Mouse (Mus musculus): ENCODE results near the gene Pik3r4.

The Pik3r4 gene

DNA sequence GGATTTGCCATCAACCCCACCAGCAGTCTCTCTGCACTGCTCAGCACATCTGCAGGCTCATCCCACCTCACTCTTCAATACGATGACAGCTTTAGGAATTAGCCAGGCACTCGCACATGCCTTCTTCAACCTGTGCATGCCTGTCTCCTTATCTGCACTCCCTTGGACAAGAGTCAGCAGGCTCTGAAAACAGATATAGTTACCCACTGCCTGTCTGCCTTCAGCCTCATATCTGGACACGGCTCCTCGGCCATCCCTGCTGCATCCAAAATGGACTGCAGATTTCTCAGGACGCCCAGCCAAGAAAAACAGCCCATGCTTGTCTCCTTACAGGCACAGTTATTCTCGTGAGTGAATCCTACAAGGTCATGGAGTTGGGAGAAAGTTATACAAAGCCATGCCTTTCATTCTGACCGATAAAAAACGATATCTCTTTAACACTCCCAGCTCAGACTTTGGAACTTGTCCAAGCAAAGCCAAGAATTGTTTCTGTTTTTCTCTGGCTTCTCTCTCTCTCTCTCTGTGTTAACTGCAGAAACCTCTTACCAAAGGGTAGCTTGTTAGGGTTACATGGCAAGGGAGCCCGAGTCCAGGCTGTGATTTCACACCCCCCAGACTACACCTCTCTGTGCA lies 55.1 kb downstream of the Pik3r4 start:
- no peak for DNase-seq (ENCODE audit: low spot score in 2 of 2)

DNA sequence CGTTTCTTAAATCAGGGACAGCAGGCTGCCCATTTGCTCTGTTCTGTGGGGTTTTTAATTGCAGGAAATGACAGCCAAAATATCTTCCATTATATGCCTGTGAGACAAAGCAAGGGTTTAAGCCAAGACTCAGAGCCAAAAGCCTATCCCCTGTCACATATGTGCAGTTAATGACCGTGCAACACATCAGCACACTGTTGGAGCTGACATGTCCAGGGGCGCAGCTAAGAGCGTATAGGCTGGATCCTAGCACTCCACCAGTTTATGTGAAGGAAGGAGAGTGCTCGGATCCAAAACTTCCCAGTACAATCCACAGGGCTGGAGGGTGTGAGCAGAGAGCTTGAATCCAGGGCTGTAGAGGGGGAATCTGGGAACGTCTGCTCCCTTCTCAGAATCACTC lies 57.9 kb downstream of the Pik3r4 start:
- DNase-seq (ENCODE audit: low spot score in 2 of 2): no peak

DNA sequence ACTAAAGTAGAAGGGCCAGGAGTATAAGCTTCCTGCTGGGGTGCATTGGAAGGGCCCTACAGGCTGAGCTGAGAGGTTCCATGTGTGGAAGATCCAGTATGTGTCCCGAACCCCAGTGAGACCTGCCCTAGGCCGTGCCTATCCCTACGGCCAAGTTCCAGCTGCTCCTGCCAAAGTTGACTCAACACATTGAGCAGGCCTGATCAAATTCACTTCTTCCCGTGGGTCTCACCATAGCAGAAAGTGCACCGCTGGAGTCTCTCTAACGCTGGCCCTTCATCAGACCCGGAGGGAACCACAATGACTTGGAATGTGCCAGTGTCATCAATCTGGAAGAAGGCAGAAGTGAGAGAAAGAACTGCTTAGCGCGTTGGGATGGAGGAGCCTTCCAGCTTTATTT lies 59.2 kb downstream of the Pik3r4 start:
- no peak for DNase-seq (ENCODE audit: low spot score in 2 of 2)

DNA sequence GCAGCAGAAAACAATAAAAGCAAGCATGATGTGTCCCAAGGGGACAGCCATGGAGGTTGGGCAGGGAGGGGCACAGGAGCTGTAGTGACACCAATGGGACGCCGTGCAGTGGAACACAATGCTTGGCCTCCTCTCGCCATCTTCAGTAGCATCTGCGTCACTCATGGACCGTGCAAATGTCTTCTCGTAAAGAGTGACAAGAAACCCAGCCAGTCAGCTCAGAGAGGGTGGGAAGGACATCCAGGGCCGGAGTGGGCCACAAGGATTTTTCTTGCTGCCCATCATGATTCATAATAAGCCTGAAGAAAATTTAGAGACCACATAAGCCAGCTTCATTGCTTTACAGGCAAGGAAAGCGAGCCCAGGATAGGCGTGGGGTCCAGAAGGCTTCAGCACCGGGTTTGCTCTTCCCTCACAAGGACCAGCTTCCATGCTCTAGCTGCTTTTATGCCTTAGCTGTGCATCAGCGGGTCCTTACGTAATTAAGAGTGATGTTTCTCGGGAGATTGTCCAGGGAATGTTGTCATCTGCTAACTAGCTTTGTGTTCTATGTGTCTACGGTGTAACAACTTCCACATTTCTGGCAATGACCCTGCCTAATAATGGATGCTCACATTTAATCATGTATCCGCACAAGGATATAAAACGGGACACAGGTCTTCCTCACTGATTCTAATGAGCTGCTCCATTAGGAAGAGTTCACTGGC lies 61.6 kb downstream of the Pik3r4 start:
- DNase-seq (ENCODE audit: low spot score in 2 of 2): no peak

DNA sequence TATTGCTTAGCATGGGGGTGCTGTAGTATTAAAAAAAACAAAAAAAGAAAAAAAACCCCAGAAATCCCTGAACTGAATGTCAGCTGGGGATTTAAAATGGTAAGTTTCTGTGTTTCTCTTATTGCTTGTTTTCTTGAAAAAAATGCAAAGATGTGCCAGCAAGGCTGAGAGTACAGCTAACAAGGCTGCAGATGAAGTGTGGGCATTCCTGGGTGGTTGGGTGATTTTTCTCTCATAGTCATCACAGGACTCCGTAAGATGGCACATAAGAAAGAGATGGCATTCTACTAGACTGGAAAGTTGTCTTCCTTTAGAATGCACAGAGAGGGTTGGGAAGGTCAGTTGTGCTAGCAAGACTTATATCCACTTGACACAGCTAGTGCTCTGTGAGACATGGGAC lies 62.2 kb downstream of the Pik3r4 start:
- DNase-seq (ENCODE audit: low spot score in 2 of 2): no peak

DNA sequence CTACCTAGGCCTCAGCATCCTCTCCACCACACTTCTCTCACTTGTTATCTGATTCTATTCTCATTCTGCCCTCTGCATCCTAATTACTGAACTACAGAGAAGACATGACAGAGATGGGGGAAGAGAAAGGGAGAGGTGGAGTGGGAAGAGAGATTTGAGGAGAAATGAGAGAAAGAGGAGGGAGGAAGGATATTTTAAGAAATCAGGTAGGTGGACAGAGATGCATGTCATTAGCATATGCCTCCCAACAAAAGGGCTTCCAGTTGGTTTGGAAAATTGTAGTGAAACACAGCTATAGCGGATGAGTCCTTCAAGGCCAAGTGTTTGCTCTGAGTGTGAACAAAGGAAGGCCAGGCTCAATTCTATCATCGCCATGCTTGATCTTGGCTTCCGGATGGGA lies 69.3 kb downstream of the Pik3r4 start:
- no peak for DNase-seq (ENCODE audit: low spot score in 2 of 2)

DNA sequence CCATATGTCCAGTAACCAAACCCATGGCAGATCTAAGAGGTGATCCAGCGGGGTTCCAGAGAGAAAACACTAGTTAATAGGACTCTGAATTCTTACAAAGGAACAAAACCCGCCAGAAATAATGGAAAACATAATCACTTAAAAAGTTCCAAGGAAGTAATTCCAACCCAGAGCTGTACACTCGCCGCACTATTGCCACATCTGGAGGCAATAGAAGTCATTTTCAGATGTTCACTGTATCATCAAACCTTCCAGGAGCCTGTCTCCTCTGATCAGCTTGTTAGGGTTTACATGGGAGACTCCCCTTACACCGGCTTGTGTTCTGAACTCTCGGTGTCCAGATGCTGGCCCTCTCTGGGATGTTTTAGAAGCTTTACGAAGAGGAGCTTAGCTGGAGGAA lies 76.6 kb downstream of the Pik3r4 start:
- DNase-seq (ENCODE audit: low spot score in 2 of 2): no peak

DNA sequence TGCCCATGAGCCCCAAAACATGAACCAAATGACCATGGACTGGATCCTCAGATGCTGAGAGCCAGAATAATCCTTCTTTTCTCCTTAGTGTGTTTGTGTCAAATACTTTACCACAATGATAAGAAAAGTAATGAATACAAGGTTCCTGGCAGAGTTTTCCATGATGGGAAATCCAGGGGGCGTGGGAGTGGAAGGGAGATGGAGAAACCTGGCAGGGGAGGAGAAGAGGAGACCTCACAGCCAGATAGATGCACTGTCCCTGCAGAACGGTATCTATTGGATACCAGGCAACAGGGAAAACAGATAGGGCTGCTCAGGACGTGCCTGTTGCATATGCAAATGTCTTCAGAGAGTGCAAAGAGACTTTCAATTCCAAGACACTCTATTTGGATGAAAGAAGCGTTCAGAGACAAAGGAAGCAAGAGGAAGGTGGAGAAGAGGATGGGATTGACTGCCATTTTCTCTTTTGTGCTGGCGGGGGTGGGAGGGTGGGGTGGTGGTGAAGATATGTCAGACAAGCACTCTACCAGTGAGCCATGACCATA lies 77.1 kb downstream of the Pik3r4 start:
- no peak for DNase-seq (ENCODE audit: low spot score in 2 of 2)

DNA sequence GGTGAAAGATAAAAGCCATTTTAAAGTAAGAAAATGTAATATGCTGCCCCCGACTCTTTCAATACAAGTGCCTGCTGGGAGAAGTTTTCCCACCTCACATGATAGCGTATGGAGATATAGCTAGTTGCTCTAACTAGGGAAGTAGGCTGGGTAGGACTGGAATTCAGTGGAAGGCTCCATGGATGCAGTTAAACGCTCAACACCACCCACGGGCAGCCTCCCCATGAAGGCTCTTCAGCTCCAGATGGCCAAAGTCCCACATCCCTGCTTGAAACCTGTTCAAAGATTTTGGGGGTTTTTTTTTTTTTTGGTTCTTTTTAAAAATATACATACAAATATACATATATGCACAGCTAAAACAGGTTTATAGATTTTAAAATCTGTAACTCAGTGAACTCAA lies 77.7 kb downstream of the Pik3r4 start:
- DNase-seq (ENCODE audit: low spot score in 2 of 2): no peak

DNA sequence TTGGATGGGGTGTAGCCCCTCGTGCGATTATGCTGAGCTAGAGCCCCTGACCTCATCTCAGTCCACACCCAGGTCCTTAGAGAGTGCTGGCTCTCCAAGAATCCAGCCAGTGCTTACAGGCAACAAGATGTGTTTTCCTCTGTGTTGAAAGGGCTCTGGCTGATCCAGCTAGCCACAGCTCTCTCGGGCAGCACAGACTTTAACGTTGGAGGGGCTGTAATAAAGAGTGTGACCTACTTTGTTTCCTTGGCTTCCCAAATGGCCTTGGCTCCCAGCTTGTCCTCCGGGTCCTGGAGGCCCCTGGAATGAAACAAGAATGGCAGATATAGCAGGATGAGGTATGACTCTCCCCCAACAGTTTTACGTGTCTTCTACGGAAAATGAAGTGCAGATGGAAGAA lies 89.2 kb downstream of the Pik3r4 start:
- DNase-seq (ENCODE audit: low spot score in 2 of 2): no peak

DNA sequence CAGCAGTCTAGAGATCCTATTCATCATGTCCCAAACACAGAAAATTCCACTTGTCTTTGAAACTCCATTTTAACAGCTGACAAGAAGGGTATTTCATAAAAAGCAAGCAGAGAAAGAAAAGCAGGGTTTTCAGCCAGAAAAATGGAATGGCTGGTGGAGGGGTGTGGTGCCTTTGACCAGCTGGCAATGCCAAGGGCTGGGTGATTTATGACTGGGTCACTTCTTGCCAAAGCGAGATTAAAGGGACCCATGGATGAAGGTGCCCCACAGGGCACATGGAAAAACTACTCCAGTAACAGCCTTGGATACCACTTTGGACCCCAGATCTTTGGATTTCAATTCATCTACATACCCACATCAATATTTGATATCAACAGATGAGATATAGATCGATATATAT lies 91.9 kb downstream of the Pik3r4 start:
- DNase-seq (ENCODE audit: low spot score in 2 of 2): no peak

DNA sequence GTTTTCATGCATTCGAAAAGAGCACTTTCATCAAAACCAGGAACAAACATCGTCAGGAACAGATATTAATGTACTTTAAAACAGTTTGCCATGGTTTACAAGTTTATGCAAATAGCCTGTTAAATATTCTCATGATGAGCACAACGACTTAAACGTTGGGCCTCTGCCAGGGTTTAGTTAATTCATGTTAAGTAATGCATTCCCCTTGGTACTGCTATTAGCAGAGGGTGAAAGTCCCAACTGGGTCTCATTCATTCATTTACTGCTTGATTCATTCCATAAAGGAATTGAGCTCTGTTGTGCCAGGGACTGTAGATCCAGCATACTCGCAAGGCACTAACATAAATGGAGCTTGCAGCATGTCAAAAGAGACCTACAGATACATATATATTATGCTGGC lies 92.4 kb downstream of the Pik3r4 start:
- no peak for DNase-seq (ENCODE audit: low spot score in 2 of 2)

Data from natural killer cell, adult 2 months (primary cell).